Mouse (Mus musculus) natural killer cell, adult 2 months (primary cell): ENCODE measurements around the gene Trpc1.

Experiments
- DNase-seq, 2 experiments: peaks; one replicate each; pipeline ENCODE4 v3.0.0; 2022; ENCODE audit warnings: low spot score in 2 of 2

Trpc1 gene

GRCm38 (mm10) chr9:95750037-95750511 is at the start of gene Trpc1:
Gene Trpc1 (minus strand): TSS chr9:95750375.
- DNase-seq = peak; percentile 66 to 71

- DNase-seq = no peak
These were observed 46.1 kb upstream of the Trpc1 start for GRCm38 (mm10) chr9:95796323-95796722.

DNA sequence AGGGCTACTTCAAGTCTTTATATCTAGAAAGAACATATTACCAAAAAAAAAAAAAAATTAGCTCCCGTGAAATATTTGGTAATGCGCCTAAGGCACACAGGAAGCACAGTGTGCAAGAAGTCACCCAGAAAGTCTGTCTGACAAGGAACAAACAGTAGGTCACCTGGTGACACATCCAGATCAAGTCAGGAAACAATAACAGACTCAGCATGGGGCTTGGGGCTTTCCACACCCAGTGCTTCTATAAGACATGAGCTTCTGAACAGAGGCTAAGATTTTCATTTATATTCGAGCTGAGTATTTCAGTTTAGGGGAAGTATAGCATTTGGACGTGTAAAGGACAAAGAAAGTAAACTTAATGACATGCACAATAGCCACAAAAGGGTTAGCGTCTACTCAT is 45.7 kb upstream of the Trpc1 start:
- DNase-seq = no peak

DNA sequence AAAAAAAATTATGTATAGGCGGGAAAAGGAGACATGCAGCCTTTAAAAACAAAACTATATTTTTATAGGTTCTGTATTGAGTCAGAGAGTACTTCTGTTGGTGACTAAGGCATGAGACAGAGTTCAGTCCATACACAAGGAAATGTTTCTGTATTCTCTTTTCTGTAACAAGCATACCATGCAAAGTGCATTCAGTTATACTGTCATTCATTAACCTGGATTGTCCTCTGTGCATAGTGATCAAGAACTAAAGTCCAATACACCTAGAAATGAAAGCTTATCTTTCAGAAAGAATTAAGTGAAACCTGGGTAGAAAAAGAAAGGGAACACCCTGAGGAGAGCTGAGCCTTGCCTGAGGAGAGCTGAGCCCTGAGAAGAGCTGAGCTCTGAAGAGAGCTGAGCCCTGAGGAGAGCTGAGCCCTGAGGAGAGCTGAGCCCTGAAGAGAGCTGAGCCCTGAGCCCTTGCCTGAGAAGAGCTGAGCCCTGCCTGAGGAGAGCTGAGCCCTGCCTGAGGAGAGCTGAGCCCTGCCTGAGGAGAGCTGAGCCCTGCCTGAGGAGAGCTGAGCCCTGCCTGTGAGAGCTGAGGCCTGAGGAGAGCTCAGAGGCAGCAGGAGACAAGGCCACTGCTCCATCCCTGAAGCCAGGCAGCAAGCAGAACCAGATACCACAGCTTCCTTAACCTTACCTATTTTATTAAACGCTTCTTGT is 45.1 kb upstream of the Trpc1 start:
- no peak for DNase-seq

DNA sequence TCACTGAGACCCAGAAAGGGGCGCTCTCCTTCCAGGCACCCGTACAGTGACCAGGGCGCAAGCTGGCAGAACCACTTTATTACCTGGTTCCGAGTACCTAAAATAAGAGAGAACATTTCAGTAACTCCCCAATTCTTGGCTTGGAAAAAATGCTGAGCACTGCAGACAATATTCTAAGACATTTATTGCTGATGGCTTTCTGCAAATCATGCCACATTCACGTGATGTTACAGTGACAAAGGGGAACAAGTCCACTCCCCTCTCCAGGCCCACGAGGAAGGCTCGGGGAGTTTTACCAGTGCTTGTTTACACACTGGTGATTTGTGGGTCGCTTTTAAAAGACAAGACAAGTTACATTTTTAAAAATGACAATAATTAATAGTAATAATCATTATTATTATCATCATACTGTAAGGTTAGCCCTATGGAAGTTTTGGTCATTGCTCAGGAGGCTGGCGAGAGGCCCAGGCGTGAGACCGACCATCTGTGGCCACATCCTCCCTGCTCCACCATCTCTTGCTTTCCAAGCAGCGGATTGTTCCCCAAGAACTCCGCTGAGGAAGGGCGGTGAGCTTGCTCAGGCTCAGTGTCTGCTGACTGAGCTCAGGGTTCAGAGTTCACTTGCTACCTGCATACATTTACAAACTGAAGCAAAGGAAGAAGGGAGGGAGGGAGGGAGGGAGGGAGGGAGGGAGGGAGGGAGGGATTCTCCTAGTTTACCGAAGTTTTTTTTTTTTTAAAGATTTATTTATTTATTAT is 44.0 kb upstream of the Trpc1 start:
- DNase-seq = no peak

DNA sequence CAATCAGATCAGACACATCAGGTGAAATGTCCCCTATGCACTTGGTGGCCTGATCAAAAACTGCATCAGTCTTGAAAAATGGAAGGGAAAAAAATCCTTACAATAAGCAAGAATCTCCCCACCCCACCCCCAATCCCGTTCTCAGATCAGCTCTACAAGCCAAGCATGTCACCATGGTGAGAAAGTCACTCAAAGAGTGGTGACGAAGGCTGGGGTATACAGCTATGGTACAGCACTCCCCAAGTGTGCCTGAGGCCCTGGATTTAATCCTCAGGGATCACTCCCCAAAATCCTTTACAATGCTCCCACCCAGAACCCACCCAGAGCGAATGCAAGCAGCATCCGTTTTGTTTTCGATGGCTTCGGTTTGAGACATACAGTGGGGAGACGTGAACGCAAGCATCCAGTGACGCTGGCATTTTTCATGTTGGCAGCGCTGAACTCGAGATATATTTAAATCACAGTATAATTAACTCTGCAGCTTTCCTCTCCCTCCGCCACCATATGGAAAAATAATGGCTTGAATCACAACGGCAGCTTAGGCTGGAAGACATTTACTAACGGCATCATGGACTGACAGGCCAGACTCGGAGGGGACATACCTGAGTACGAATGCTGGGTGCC is 34.8 kb upstream of the Trpc1 start:
- no peak for DNase-seq

DNA sequence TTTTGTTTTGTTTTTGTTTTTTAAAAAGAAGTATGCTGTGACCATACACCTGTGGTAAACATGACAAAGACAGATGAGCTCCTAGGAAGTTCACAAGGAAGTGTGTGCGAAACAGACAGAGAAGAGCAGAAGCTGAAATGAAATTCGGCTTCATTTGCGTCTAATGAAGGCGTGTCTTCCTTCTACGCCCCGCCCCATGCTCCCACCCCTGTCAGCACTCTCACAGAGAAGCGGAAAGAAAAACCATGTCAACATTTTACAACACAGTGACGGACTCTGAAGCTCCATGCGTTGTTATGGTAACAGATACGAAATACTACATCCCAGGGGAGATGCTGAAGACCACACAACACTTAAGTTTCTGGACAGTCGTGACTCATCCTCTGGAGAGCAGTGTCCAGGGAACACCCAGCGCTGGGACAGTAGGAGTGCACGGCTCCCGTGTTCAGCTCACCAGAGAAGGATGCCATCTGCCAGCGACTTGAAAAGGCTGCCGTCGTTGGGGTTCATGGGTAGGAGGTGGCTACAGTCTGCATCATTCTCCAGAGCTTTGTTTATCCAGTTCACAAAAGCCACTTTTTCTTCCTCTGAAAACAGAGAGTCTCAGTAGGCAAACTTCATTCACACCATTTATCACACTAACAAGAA is 33.6 kb upstream of the Trpc1 start:
- no peak for DNase-seq

- DNase-seq = no peak
These were observed 21.5 kb upstream of the Trpc1 start for GRCm38 (mm10) chr9:95771671-95772070.

DNA sequence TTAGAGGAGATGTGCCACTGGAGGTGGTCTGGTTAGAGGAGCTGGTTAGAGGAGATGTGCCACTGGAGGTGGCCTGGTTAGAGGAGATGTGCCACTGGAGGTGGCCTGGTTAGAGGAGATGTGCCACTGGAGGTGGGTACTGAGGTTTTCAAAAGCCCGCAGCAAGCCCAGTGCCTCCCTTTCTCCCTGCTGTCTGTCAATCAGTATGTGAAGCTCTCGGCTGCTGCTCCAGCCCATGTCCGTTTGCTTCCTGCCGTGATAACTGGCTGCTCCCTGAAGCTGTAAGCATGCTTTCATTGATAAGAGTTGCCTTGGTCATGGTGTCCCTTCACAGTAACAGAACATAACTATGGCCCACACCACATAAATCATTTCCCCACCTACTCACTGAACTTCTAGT is 13.0 kb upstream of the Trpc1 start:
- DNase-seq = no peak

GRCm38 (mm10) chr9:95762228-95762627 is 12.1 kb upstream of the Trpc1 start:
- DNase-seq = no peak

GRCm38 (mm10) chr9:95761381-95761780 is 11.2 kb upstream of the Trpc1 start:
- DNase-seq = no peak

GRCm38 (mm10) chr9:95750746-95751145 is 571 bp upstream of the Trpc1 start:
- no peak for DNase-seq

GRCm38 (mm10) chr9:95749461-95749928 is 680 bp downstream of the Trpc1 start:
- DNase-seq = no peak

DNA sequence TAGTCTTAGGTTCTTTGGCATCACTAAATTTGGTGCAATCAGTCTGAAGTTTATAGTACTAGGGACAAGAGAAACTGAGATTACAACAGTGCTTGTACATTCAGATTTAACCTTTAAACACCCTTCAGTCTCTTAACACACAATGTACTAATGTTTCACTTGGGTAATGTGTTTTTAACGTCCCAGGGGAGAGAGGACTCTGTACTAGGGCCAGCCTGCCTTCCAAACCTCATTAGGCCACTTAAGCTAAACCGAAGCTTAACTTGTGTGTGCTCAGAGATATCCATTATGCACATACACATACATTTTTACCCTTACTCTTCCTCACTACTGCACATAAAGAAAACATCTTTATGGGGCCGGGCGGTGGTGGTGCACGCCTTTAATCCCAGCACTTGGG is 2.9 kb downstream of the Trpc1 start:
- DNase-seq = no peak

DNA sequence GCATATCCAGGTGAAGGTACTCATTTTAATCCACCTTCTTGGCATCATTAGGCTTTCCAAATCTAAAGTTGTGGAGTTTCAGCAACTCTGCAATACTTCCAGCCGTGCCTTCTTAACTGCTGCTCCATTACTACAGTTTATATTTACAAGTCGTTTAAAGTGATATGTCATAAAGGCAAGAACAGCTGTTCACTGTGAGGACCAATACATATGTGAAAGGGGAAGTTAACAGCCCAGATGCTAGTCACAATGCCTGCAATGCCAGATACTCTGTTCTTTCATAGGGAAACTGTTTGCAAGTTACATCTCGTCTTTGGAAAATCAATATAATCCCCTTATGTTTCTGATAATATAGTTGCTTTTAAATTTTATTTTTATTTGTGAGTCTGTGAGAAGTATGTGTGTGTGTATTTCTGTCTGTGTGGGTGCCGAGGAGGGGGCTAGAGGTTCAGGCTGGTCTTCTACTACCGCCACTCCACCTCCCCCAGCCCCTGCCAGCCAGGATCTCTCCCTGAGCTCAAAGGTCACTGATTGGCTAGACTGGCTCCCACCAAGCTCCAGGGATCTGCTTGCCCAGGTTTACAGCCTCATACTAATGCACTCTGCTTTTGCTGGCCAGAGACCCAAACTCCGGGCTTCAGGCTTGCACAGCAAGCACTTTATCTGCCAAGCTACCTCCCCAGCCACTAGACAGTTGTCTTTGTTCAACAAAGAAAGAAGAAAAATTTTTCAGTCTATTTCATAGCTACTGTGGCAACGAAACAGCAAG is 5.1 kb downstream of the Trpc1 start:
- no peak for DNase-seq

- DNase-seq = no peak
These were observed 13.9 kb downstream of the Trpc1 start for GRCm38 (mm10) chr9:95736238-95736637.

DNA sequence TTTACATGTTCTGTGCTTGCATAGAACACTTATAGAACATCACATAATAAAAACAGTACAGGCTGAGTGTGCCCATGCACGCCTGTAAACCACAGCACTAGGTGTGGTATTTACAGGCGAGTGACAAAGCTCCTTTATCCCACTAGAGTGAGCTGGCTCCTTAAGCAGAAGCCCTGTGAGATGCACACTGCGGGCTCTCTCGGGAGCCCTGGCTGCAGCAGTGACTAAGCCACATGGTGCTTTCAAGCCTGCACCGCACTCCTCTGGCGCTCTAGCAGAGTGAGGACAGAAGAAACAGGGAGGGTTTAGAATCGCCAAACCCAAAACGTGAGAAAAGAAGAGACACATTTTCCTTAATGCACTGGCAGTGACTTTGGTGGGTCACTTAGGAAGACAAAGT is 37.6 kb downstream of the Trpc1 start:
- DNase-seq = no peak

DNA sequence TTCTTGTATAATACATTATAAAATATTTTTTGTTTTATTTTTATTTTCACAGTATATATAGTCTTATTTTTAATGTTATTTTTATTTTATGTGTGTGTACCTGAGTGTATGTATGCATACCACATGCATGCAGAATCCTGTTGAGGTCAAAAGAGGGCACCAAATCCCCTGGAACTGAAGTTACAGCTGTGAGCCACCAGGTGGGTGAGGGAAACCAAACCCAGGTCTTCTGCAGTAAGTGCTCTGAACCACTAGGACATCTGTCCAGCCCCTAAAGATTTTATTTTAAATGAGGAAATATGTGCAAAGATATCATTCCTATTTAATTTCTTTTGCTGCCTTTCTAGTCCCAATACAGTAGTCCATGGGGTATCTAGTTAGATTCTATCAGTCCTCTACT is 41.2 kb downstream of the Trpc1 start:
- no peak for DNase-seq

GRCm38 (mm10) chr9:95705371-95705770 is 44.8 kb downstream of the Trpc1 start:
- no peak for DNase-seq

DNA sequence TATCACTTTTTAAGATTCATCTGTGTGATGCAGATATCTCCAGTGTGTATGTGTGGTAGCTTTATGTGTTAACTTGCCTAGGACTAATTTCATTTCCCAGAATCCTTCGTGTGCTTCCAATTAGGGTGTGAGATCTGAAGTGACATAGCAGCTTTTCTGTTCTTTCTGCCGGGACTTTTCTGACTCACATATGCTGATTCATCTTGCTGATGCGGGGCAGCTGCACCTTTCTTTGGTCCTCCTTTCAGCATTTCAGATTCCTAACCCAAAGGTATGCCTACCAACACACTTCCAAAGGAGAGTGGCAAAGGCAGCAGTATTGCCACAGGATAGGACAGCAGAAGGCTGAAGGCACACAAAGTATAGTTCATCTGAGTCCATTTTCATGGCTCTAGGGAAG is 46.1 kb downstream of the Trpc1 start:
- DNase-seq = no peak

GRCm38 (mm10) chr9:95699273-95699672 is 50.9 kb downstream of the Trpc1 start:
- DNase-seq = no peak
